In the genomic region with DNA sequence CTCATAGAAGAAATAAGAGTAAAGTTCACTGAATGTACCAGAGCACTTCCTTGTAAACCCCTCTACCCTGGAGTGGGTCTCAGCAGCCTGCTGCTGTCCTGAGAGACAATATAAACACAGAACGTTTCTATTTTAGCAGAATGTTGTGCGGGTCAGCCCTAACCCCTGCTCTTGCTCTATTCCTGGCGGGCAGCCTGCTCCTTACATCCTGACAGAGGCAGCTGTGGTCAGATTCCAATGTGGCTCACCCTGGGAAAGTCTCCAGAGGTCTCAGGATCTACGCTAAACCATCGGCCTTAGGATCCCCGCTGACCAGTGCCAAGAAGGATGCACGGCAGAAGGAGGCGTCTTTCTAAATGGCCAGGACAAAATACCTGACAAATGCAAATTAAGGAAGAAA, we compare ENCODE assay signal across 15 mouse cellular contexts.
"Had no signal": no experiment of that assay in that cellular context is flagged by ENCODE, and none has a peak within 500 bp of the region (broad histone marks: within the 10 kb centered on the region; RNA-seq: fewer than 3 reads in every experiment).

No protein-coding gene starts in this region.

- DNase-seq: kidney, adult 2 months; lung, adult 2 months; lung, postnatal 10 days; right cerebral cortex, postnatal 14 days; thymus, postnatal 4 days had no signal

- H3K4me3 ChIP-seq: layer of hippocampus, adult 2 months; limb, embryonic 10.5 days; liver, embryonic 15.5 days; megakaryocyte, embryonic 14.5 days; midbrain, embryonic 15.5 days; neural tube, embryonic 12.5 days; stomach, embryonic 15.5 days had no signal

- H3K27me3 ChIP-seq: liver, embryonic 15.5 days; megakaryocyte, embryonic 14.5 days; midbrain, embryonic 15.5 days; neural tube, embryonic 12.5 days; stomach, embryonic 15.5 days had no signal

- H3K9me3 ChIP-seq: limb, embryonic 10.5 days; liver, embryonic 15.5 days; midbrain, embryonic 15.5 days; stomach, embryonic 15.5 days had no signal

- H3K27ac ChIP-seq: layer of hippocampus, adult 2 months; limb, embryonic 10.5 days; liver, embryonic 15.5 days; macrophage; midbrain, embryonic 15.5 days; neural tube, embryonic 12.5 days; stomach, embryonic 15.5 days had no signal

- H3K9ac ChIP-seq: liver, embryonic 15.5 days; midbrain, embryonic 15.5 days; neural tube, embryonic 12.5 days; stomach, embryonic 15.5 days had no signal

- ATAC-seq: midbrain, embryonic 15.5 days had no signal

- H3K36me3 ChIP-seq: limb, embryonic 10.5 days; liver, embryonic 15.5 days; midbrain, embryonic 15.5 days; neural tube, embryonic 12.5 days; stomach, embryonic 15.5 days had no signal

- H3K4me1 ChIP-seq: liver, embryonic 15.5 days; megakaryocyte, embryonic 14.5 days; midbrain, embryonic 15.5 days; stomach, embryonic 15.5 days had no signal

- H3K4me2 ChIP-seq: liver, embryonic 11.5 days; liver, embryonic 15.5 days; midbrain, embryonic 11.5 days; midbrain, embryonic 15.5 days; neural tube, embryonic 12.5 days; stomach, embryonic 15.5 days had no signal
